ENCODE assay signal across 20 mouse cellular contexts in the genomic region with DNA sequence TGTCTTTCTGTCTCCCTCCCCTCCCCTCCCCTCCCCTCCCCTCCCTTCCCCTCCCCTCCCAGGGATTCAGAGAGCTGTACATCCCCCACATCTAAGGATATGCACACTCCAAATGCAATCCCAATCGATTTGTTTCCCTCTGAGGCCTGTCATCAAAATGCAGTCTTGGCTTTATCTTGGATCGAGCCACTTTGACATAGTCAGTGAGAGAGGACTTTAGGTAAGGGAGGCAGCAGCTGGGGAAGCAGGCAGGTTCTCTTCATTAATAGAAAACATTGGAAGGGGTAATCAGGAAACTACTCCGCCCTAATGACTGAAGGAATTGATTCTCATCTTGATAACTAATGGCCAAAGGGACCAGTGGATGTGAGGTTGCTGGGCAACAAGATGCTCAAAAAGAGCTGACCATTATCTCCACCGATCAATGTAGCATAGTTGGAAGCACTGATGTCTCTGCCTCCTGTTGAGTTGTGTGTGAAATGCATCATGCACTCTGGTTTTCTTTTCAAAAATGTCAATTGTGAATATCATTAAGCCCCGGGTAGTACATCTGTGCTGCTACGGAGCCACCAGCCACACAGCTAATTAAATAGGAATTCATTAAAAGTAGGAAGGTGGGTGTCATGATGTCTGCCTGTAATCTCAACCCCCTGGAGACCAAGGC. TPM values are rescaled to one million over a fixed set of nuclear protein-coding genes. Genes with fewer than 3 reads are reported as not detected.
A peak's percentile ranks its signal among the peaks of the same experiment; 100 is the strongest.
DNase-seq lines count a peak whose midpoint lies in the region; ATAC-seq lines count a peak whose summit lies in the region.
"Had no signal": no experiment of that assay in that cellular context is flagged by ENCODE, and none has a peak within 500 bp of the region (broad histone marks: within the 10 kb centered on the region; RNA-seq: fewer than 3 reads in every experiment).

No protein-coding gene starts in this region.

- H3K4me3 ChIP-seq in neural tube, embryonic 13.5 days = no peak overlapping the region
- no peak overlapping the region for H3K4me3 ChIP-seq in hindbrain, embryonic 13.5 days
- no peak overlapping the region for H3K4me3 ChIP-seq in midbrain, embryonic 13.5 days (replicated peaks)
- H3K4me3 ChIP-seq: embryonic facial prominence, embryonic 10.5 days; kidney, embryonic 15.5 days; liver, embryonic 15.5 days; megakaryocyte, embryonic 14.5 days had no signal

- H3K4me1 ChIP-seq in neural tube, embryonic 13.5 days (replicated peaks) = peaks cover 39% of the 10 kb centered on the region
- H3K4me1 ChIP-seq in hindbrain, embryonic 13.5 days (replicated peaks) = peaks cover 39% of the 10 kb centered on the region
- H3K4me1 ChIP-seq in midbrain, embryonic 13.5 days (replicated peaks) = peaks cover 12% of the 10 kb centered on the region

- H3K9me3 ChIP-seq in neural tube, embryonic 13.5 days = no peaks in the 10 kb centered on the region
- H3K9me3 ChIP-seq in hindbrain, embryonic 13.5 days = no peaks in the 10 kb centered on the region
- H3K9me3 ChIP-seq in midbrain, embryonic 13.5 days = no peaks in the 10 kb centered on the region
- H3K9me3 ChIP-seq: embryonic facial prominence, embryonic 10.5 days; kidney, embryonic 15.5 days; liver, embryonic 15.5 days; megakaryocyte, embryonic 14.5 days had no signal

- 0 out of 2 replicates have a peak, but pooled peaks have one; percentile 25 for ATAC-seq in neural tube, embryonic 13.5 days (ENCODE audit: low read depth)
- ATAC-seq in hindbrain, embryonic 13.5 days (ENCODE audit: low FRiP score) = peak; percentile 53
- ATAC-seq in midbrain, embryonic 13.5 days = peak; percentile 60
- ATAC-seq in megakaryocyte progenitor cell, adult 5-6 weeks (replicated peaks; ENCODE audit: poor library complexity) = no peak

- no peaks in the 10 kb centered on the region for H3K36me3 ChIP-seq in neural tube, embryonic 13.5 days
- no peaks in the 10 kb centered on the region for H3K36me3 ChIP-seq in hindbrain, embryonic 13.5 days
- H3K36me3 ChIP-seq in midbrain, embryonic 13.5 days = no peaks in the 10 kb centered on the region
- H3K36me3 ChIP-seq: embryonic facial prominence, embryonic 10.5 days; kidney, embryonic 15.5 days; liver, embryonic 15.5 days had no signal

- H3K27me3 ChIP-seq in neural tube, embryonic 13.5 days = no peaks in the 10 kb centered on the region
- no peaks in the 10 kb centered on the region for H3K27me3 ChIP-seq in hindbrain, embryonic 13.5 days
- no peaks in the 10 kb centered on the region for H3K27me3 ChIP-seq in midbrain, embryonic 13.5 days
- H3K27me3 ChIP-seq: kidney, embryonic 15.5 days; liver, embryonic 15.5 days had no signal

- H3K9ac ChIP-seq in neural tube, embryonic 13.5 days = no peak overlapping the region
- H3K9ac ChIP-seq in hindbrain, embryonic 13.5 days = no peak overlapping the region
- no peak overlapping the region for H3K9ac ChIP-seq in midbrain, embryonic 13.5 days (replicated peaks)
- H3K9ac ChIP-seq: kidney, embryonic 15.5 days; liver, embryonic 15.5 days had no signal

- H3K4me2 ChIP-seq in neural tube, embryonic 13.5 days = no peak overlapping the region
- H3K4me2 ChIP-seq in hindbrain, embryonic 13.5 days = no peak overlapping the region
- H3K4me2 ChIP-seq in midbrain, embryonic 13.5 days (replicated peaks) = no peak overlapping the region
- H3K4me2 ChIP-seq: kidney, embryonic 15.5 days; liver, embryonic 15.5 days had no signal

- no peak for DNase-seq in neural tube, embryonic 10.5 days (ENCODE audit: extremely low spot score, low spot score)
- no peak for DNase-seq in cerebellum, adult 8-10 months
- no peak for DNase-seq in urinary bladder, postnatal 36 days (ENCODE audit: low spot score in 2 of 2)
- DNase-seq in spleen, postnatal 4 days (ENCODE audit: low spot score in 2 of 2) = no peak
- DNase-seq: adrenal gland, adult 8-10 months; cerebellum, adult 18-20 months; gastrocnemius, postnatal 14 days; lung, postnatal 10 days; right cerebral cortex, postnatal 25 days; thymus, postnatal 36 days had no signal

- H3K27ac ChIP-seq in neural tube, embryonic 13.5 days (replicated peaks) = peak overlapping the region; percentile 88
- H3K27ac ChIP-seq in hindbrain, embryonic 13.5 days = peak overlapping the region; percentile 86
- H3K27ac ChIP-seq in midbrain, embryonic 13.5 days = peak overlapping the region; percentile 85
- H3K27ac ChIP-seq: kidney, embryonic 15.5 days; liver, embryonic 15.5 days had no signal

- WGBS in neural tube, embryonic 13.5 days = 53% methylated on average over 6 of the region's 6 CpGs
- 37% methylated on average over 6 of the region's 6 CpGs for WGBS in hindbrain, embryonic 13.5 days
- 40% methylated on average over 6 of the region's 6 CpGs for whole genome bisulfite sequencing in midbrain, embryonic 13.5 days

RNA-seq across cellular contexts. Expression of a gene that starts 17.5 kb away (rescaled TPM):
- polyA plus RNA-seq in neural tube, embryonic 13.5 days (2015; fragmentation: Nextera tagmentation; extraction: Ambion mirVana) = 39.3 and 52.9 TPM in 2 replicates
- 34.1 and 34.8 TPM in 2 replicates for polyA plus RNA-seq in hindbrain, embryonic 13.5 days (2015; fragmentation: Nextera tagmentation; extraction: Ambion mirVana)
- 22.0 and 25.0 TPM in 2 replicates for polyA plus RNA-seq in midbrain, embryonic 13.5 days (2015; fragmentation: Nextera tagmentation; extraction: Ambion mirVana)
- total RNA-seq in megakaryocyte progenitor cell, adult 5-6 weeks (2015) = not detected in 2 replicates
- not detected in 2 replicates for total RNA-seq in megakaryocyte progenitor cell, adult 5-6 weeks (2017)
- total RNA-seq: CH12.LX had no signal
- polyA plus RNA-seq: heart, postnatal 0 days had no signal

RNA-seq across cellular contexts. Expression of a gene that starts 36.4 kb away (rescaled TPM):
- 43.3 and 48.3 TPM in 2 replicates for polyA plus RNA-seq in neural tube, embryonic 13.5 days (2015; fragmentation: Nextera tagmentation; extraction: Ambion mirVana)
- polyA plus RNA-seq in hindbrain, embryonic 13.5 days (2015; fragmentation: Nextera tagmentation; extraction: Ambion mirVana) = 44.4 and 44.5 TPM in 2 replicates
- 46.8 and 51.2 TPM in 2 replicates for polyA plus RNA-seq in midbrain, embryonic 13.5 days (2015; fragmentation: Nextera tagmentation; extraction: Ambion mirVana)
- 17.6 and 18.0 TPM in 2 replicates for total RNA-seq in megakaryocyte progenitor cell, adult 5-6 weeks (2015)
- total RNA-seq in megakaryocyte progenitor cell, adult 5-6 weeks (2017) = 29.3 and 35.3 TPM in 2 replicates

RNA-seq across cellular contexts. Expression of a gene that starts 40.2 kb away (rescaled TPM):
- 11.8 and 13.9 TPM in 2 replicates for polyA plus RNA-seq in neural tube, embryonic 13.5 days (2015; fragmentation: Nextera tagmentation; extraction: Ambion mirVana)
- 12.9 and 15.7 TPM in 2 replicates for polyA plus RNA-seq in hindbrain, embryonic 13.5 days (2015; fragmentation: Nextera tagmentation; extraction: Ambion mirVana)
- polyA plus RNA-seq in midbrain, embryonic 13.5 days (2015; fragmentation: Nextera tagmentation; extraction: Ambion mirVana) = 10.6 and 12.5 TPM in 2 replicates
- total RNA-seq in megakaryocyte progenitor cell, adult 5-6 weeks (2015) = not detected in 2 replicates
- not detected in 2 replicates for total RNA-seq in megakaryocyte progenitor cell, adult 5-6 weeks (2017)
- total RNA-seq: CH12.LX had no signal
